Mouse (Mus musculus): ENCODE results near the gene Rabgap1l.

DNA sequence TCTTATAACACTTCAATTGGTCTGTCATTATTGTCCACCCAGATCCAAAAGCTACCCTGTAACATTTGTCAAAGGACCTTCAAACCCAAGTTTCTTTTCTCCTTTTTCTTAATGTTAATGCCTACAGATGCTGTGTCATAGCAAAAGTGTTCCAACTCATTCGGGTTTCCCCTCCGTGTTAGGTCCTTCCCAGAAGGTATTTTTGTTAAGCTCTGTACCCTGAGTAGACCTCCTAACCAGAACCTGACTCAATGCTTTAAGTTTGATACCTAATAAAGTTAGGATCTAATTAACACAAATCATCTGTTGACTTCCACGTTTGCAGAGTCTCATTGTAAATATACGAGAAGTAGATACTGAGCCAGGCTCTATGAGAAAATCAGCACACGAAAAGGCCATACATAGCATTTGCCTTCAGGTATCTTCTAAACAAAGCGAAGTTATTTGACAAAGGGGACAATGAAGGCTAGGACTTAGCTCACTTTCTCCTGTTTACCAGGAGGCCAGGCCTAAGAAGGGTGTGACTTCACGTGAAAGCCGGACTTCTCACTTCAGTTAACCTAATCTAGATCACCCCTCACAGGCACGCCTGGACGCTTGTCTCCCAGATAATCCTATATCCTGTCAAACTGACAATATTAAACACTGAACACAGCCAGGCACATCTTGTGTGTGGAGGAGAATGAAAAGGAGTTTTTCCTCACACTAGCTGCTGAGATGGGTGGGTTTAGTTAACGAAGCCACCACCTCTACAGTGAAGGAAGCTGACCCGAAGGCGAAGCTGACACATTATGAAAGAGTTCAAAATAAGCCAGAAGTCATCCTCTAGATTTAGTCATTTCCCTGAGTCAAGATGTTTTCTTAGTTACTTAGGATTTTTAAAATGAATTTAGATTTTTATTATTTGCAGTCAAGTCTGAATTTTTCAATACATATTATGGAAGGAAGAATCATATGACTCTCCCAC lies 1.1 kb upstream of the Rabgap1l start:
- TF ChIP-seq POLR2A (IDR thresholded peaks at IDR 0.05; ENCODE audit: borderline replicate concordance, extremely low read depth, insufficient read depth, insufficient read length, poor library complexity, severe bottlenecking) (no peak), CTCF (IDR thresholded peaks at IDR 0.05; ENCODE audit: borderline replicate concordance, extremely low read depth, insufficient read depth, insufficient read length) (no peak)

All from brain, embryonic 14.5 days (tissue).